Mouse (Mus musculus) ES-E14 (cell line): ENCODE data around the gene Fmnl1. TPM values are rescaled to one million over a fixed set of nuclear protein-coding genes. Genes with fewer than 3 reads are reported as not detected.

Experiments
- DNase-seq: peaks from one replicate; pipeline ENCODE4 v3.0.0-alpha.2; 2013; ENCODE audit warnings: low read depth, low spot score
- H3K27ac ChIP-seq: 2 replicates; pipeline ENCODE4 v1.5.1; 2012; ENCODE audit warnings: low read depth, mild to moderate bottlenecking, low read length, moderate library complexity, mixed read lengths; ENCODE audit not compliant: poor library complexity, insufficient read depth, severe bottlenecking
- H3K36me3 ChIP-seq: 2 replicates; pipeline ENCODE4 v1.6.1; 2012; ENCODE audit warnings: mild to moderate bottlenecking, low read length, moderate library complexity, mixed read lengths; ENCODE audit not compliant: control insufficient read depth, poor library complexity, insufficient read depth, severe bottlenecking
- H3K4me1 ChIP-seq, 2 experiments: fragments of 150-350 bp in 1 of 2; sonication (generic) in 1 of 2; 2 replicates each; pipeline ENCODE4 v1.6.1; 2012; ENCODE audit warnings: low read length in 2 of 2, mild to moderate bottlenecking in 1 of 2, mixed read lengths in 1 of 2; ENCODE audit not compliant: control insufficient read depth in 2 of 2, insufficient read depth in 2 of 2, poor library complexity in 1 of 2
- H3K4me3 ChIP-seq, 2 experiments: fragments of 150-350 bp in 1 of 2; sonication (generic) in 1 of 2; 2 replicates each; pipeline ENCODE4 v1.5.1; 2012; ENCODE audit warnings: low read length in 2 of 2, low read depth in 1 of 2, mild to moderate bottlenecking in 1 of 2, mixed read lengths in 1 of 2; ENCODE audit not compliant: insufficient read depth in 1 of 2, poor library complexity in 1 of 2, severe bottlenecking in 1 of 2
- H3K9ac ChIP-seq: 2 replicates; pipeline ENCODE4 v1.6.1; 2012; ENCODE audit warnings: low read depth, mild to moderate bottlenecking, low read length, mixed read lengths; ENCODE audit not compliant: poor library complexity, insufficient read depth, severe bottlenecking
- H3K9me3 ChIP-seq: fragments of 150-350 bp; sonication (generic); 2 replicates; pipeline ENCODE4 v1.6.1; 2012; ENCODE audit warnings: low read depth, mild to moderate bottlenecking, low read length; ENCODE audit not compliant: control insufficient read depth, insufficient read depth
- CHD2 ChIP-seq: IDR thresholded peaks from 2 replicates; pipeline ENCODE4 v1.6.1; 2014; ENCODE audit warnings: mild to moderate bottlenecking, low read depth, low read length, inconsistent platforms
- HCFC1 ChIP-seq: IDR thresholded peaks from 2 replicates; pipeline ENCODE4 v1.6.1; 2012; ENCODE audit warnings: low read length, inconsistent platforms, borderline replicate concordance; ENCODE audit not compliant: insufficient read depth
- MAFK ChIP-seq: IDR thresholded peaks from 2 replicates; pipeline ENCODE4 v1.6.1; 2014; ENCODE audit warnings: mild to moderate bottlenecking, low read depth, low read length, inconsistent platforms; ENCODE audit not compliant: insufficient read depth
- ZC3H11A ChIP-seq: IDR thresholded peaks from 2 replicates; pipeline ENCODE4 v1.6.1; 2012; ENCODE audit warnings: low read depth, mild to moderate bottlenecking, inconsistent platforms, low read length, borderline replicate concordance
- ZNF384 ChIP-seq: IDR thresholded peaks from 2 replicates; pipeline ENCODE4 v1.6.1; 2012; ENCODE audit warnings: low read depth, low read length, inconsistent platforms
- in situ Hi-C, 2 experiments: fragments of 600-800 bp; cut with MboI; formaldehyde crosslinking; loops; one replicate each; pipeline ENCODE4 v1.15.1; 2025; ENCODE audit warnings: low sequenced_read_pairs in 2 of 2, inconsistent platforms in 1 of 2; ENCODE audit not compliant: unreplicated experiment in 2 of 2
- total RNA-seq: library from RNA; depleted of rRNA; stranded (reverse); fragments of 300-350 nt; gene quantifications from 2 replicates; pipeline ENCODE4 v1.2.3, GENCODE M21; 2012

Fmnl1 gene
- total RNA-seq, 1 experiment = 0.94 TPM

- Histone ChIP-seq H3K4me3 (no peak overlapping the region), H3K4me1 (peaks cover 0 to 4% of the 10 kb centered on the region in 2 experiments; a peak in 1 of 4 replicates), H3K9me3 (no peaks in the 10 kb centered on the region), H3K27ac (no peak overlapping the region), H3K9ac (no peak overlapping the region), H3K36me3 (no peaks in the 10 kb centered on the region)
- DNase-seq = no peak
- in situ Hi-C loops = no loop called here
- TF ChIP-seq CHD2 = no peak
- no peak for TF ChIP-seq HCFC1
- no peak for TF ChIP-seq ZNF384
- no peak for TF ChIP-seq MAFK
- no peak for TF ChIP-seq ZC3H11A
Measured at GRCm38 (mm10) chr11:103215355-103215754, 44.4 kb downstream of the Fmnl1 start.

DNA sequence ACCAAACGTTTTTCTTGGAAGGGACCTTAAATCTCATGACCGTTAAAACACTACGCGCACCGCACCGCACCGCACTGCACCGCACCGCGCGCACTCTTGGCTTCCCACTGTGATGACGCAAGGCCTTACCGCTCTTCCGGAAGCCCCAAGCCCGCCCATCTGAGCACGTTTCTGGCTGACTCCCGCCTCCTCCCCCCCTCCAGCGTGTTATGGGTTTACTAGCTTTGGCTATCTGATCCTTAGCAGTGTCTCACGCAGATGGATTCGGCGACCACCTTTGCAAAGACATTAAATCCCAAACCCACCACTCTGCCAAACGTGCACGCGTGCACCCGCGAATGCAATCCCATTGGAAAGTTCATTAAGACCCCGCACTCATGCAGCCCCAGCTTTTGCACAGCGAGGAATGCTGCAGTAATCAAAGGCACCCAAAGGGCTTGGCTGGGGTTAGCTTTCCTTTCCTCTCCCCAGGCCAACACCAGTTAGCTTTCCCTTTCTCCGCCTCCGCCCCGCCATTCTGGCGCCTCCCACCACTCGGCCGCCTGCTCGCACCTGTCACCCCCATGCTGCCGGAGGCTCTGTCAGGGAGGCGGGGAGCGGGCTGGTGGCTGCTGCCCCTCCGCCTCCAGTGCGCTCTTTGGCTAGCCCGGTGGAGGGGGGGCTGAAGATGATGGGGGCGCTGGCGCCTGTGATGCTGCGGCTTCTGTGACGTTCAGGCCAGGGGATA is 47.0 kb downstream of the Fmnl1 start, which contains the start of gene Spata32:
Gene Spata32 (minus strand): TSS at position 643 of the 727 bp plus-strand sequence.
- Histone ChIP-seq H3K9ac (no peak within 1 kb of the TSS), H3K4me1 (peaks cover 0 to 4% of the 10 kb centered on the region in 2 experiments; a peak in 1 of 4 replicates), H3K4me3 (peak within 1 kb of the TSS; percentile 52 to 59), H3K27ac (no peak within 1 kb of the TSS), H3K9me3 (no peaks in the 10 kb centered on the region), H3K36me3 (no peaks in the 10 kb centered on the region)
- in situ Hi-C loops = no loop called here
- no peak for DNase-seq
- TF ChIP-seq HCFC1 = no peak; the same call in 1 of the 2 replicates
- no peak for TF ChIP-seq MAFK
- TF ChIP-seq CHD2 = no peak
- TF ChIP-seq ZC3H11A = no peak
- TF ChIP-seq ZNF384 = no peak

- Histone ChIP-seq H3K9me3 (no peaks in the 10 kb centered on the region), H3K36me3 (no peaks in the 10 kb centered on the region), H3K4me1 (peaks cover 0 to 5% of the 10 kb centered on the region in 2 experiments; a peak in 1 of 4 replicates), H3K27ac (no peak overlapping the region), H3K9ac (no peak overlapping the region), H3K4me3 (peak overlapping the region in 1 of 2 experiments; percentile 52; a peak in 2 of 4 replicates)
- in situ Hi-C loops = no loop called here
- no peak for DNase-seq
- no peak for TF ChIP-seq CHD2
- TF ChIP-seq ZNF384 = no peak
- TF ChIP-seq HCFC1 = no peak
- TF ChIP-seq ZC3H11A = no peak
- TF ChIP-seq MAFK = no peak
Measured at GRCm38 (mm10) chr11:103218517-103218901, 47.6 kb downstream of the Fmnl1 start.

DNA sequence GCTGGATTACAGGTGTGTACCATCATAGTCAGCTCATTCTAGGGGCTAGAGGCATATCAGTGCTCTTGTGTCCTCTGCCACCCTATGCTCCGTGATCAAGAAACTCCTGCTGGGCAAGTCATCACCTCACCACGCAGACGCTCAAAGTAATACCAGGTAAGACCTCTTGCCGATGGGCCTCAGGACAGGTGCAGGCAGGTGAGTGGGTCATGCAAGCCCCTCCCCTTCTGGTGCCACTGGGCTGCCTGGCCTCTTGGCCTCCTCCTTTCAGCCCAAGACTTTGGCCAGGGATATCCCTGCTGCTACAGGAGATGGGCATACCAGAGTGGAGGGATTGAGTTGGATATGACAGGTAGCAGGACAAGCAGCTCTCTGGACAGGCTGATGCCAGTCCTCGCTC is 48.4 kb downstream of the Fmnl1 start:
- in situ Hi-C loops = no loop called here
- no peak for TF ChIP-seq HCFC1
- no peak for TF ChIP-seq ZNF384
- no peak for TF ChIP-seq CHD2

GRCm38 (mm10) chr11:103219995-103220394 is 49.1 kb downstream of the Fmnl1 start:
- in situ Hi-C loops = no loop called here
- no peaks in the 10 kb centered on the region for H3K9me3 ChIP-seq
- TF ChIP-seq HCFC1 (no peak), ZNF384 (no peak), CHD2 (no peak), ZC3H11A (no peak), MAFK (no peak)
- H3K4me3 ChIP-seq = no peak overlapping the region
- peaks cover 2 to 13% of the 10 kb centered on the region in 2 experiments; a peak in 2 of 4 replicates for H3K4me1 ChIP-seq
- no peak for DNase-seq
- no peaks in the 10 kb centered on the region for H3K36me3 ChIP-seq
- H3K9ac ChIP-seq = no peak overlapping the region
- no peak overlapping the region for H3K27ac ChIP-seq

More for the DNA sequence above, 48.4 kb downstream of the Fmnl1 start:
- Histone ChIP-seq H3K4me1 (peaks cover 2 to 9% of the 10 kb centered on the region in 2 experiments; a peak in 1 of 4 replicates), H3K4me3 (no peak overlapping the region), H3K27ac (no peak overlapping the region), H3K9ac (no peak overlapping the region), H3K9me3 (no peaks in the 10 kb centered on the region), H3K36me3 (no peaks in the 10 kb centered on the region)
- no peak for DNase-seq
